Mouse (Mus musculus) heart, adult 2 months (tissue): ENCODE data around the gene Chd9.

Source experiments
- CTCF ChIP-seq: fragments of 200-600 bp; IDR thresholded peaks from 2 replicates; pipeline ENCODE4 v1.8.1; 2022; ENCODE audit warnings: antibody characterized with exemption, mild to moderate bottlenecking, moderate library complexity
- EP300 ChIP-seq: fragments of 200-500 bp; IDR thresholded peaks from 2 replicates; pipeline ENCODE4 v1.6.1; 2011; ENCODE audit warnings: low read depth, low read length, control low read depth; ENCODE audit not compliant: insufficient read depth
- POLR2A ChIP-seq: fragments of 200-500 bp; IDR thresholded peaks from 2 replicates; pipeline ENCODE4 v1.6.1; 2011; ENCODE audit warnings: mild to moderate bottlenecking, low read depth, low read length, control low read depth; ENCODE audit not compliant: insufficient read depth

DNA sequence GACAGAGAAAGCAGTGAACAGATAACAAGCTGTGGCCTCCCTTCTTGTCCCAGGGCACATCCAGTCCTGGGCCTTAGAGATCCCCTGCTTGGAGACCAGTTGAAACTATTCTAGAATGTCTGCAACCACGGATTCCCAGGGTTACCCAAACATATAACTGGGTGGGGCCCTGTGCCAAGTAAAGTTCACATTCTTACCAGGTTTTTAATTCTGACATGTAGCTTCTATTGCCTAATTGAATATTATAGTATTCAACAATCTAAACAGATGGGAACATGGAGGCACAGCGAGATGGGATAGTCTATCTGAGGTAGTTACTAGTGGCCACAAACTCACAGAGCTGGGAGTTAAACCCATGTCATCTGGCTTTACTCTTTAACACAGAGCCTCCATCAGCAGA, 10.9 kb upstream of the Chd9 start, which contains the start of gene Gm19935:
- TF ChIP-seq POLR2A (no peak), CTCF (no peak), EP300 (no peak)
